Mouse (Mus musculus) lung, postnatal 0 days (tissue): Measurements from ENCODE around the gene Gm33543.

Source experiments
- CTCF ChIP-seq: IDR thresholded peaks from 2 replicates; pipeline ENCODE4 v1.5.1; 2016; ENCODE audit warnings: antibody characterized with exemption, mild to moderate bottlenecking
- EP300 ChIP-seq: IDR thresholded peaks from 2 replicates; pipeline ENCODE4 v1.6.1; 2016; ENCODE audit warnings: antibody characterized with exemption, mild to moderate bottlenecking, control low read depth

DNA sequence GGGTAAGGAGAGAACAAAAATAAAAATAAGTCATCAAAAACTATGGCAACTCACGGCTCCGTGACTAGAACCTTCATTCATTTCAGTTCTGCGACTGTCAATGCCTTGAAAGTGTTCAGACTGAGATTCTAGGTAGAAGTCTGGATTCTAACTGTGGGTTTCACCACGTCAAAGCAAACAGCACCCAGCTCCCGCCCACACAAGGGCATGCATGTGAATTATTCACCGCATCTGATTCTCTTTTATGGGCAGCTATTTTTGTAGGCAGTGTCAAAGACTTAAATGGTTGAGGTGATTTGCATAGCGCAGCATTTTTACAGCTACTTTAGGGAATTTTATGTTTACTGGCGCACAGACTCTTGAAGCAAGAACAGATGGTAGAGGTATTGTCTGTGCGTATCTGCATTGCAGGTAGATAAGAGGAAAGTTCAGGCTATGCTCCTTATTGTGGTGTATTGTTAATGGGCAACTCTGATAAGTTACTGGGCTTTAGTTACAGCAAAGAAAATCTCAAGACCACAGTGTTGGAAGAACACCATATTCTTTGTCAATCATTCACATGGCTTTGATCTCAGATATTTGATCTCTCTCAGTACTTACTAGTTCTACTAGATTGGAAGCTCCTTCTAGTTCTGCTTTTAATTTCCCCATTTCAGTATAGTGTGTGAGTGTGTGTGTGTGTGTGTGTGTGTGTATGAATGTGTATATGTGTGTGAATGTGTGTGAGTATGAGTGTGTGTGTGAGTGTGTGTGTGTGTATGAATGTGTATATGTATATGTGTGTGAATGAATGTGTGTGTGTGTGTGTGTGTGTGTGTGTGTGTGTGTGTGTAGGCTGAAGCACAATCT, at the start of gene Gm33543:
- TF ChIP-seq CTCF = no peak
- no peak for TF ChIP-seq EP300
